Mouse (Mus musculus) heart, embryonic 11.5 days (tissue): ENCODE results near the gene Nmb. TPM values are rescaled to one million over a fixed set of nuclear protein-coding genes. Genes with fewer than 3 reads are reported as not detected.
A peak's percentile ranks its signal among the peaks of the same experiment; 100 is the strongest.

Source experiments
- ATAC-seq: fragments of 200-750 bp; cut with Nextera tagmentation; replicated peaks from 2 replicates; pipeline ENCODE4 v1.8.0; 2017; ENCODE audit warnings: moderate library complexity; ENCODE audit not compliant: insufficient number of reproducible peaks, low FRiP score, low TSS enrichment
- H3K27ac ChIP-seq: fragments of 300-500 bp; sonication (generic); 2 replicates; pipeline ENCODE4 v1.5.1; 2014; ENCODE audit warnings: mild to moderate bottlenecking, low read depth, low read length
- H3K27me3 ChIP-seq: fragments of 300-500 bp; sonication (generic); 2 replicates; pipeline ENCODE4 v1.6.1; 2014; ENCODE audit warnings: mild to moderate bottlenecking, low read length, mixed read lengths; ENCODE audit not compliant: control insufficient read depth, insufficient read depth
- H3K36me3 ChIP-seq: fragments of 300-500 bp; sonication (generic); 2 replicates; pipeline ENCODE4 v1.6.1; 2014; ENCODE audit warnings: mild to moderate bottlenecking, low read length, moderate library complexity, mixed read lengths; ENCODE audit not compliant: control insufficient read depth, insufficient read depth
- H3K4me1 ChIP-seq: fragments of 300-500 bp; sonication (generic); 2 replicates; pipeline ENCODE4 v1.6.1; 2014; ENCODE audit warnings: low read length; ENCODE audit not compliant: control insufficient read depth, insufficient read depth
- H3K4me2 ChIP-seq: fragments of 300-500 bp; sonication (generic); 2 replicates; pipeline ENCODE4 v1.6.1; 2014; ENCODE audit warnings: mild to moderate bottlenecking, moderate library complexity
- H3K4me3 ChIP-seq: fragments of 300-500 bp; sonication (generic); 2 replicates; pipeline ENCODE4 v1.5.1; 2014; ENCODE audit warnings: low read depth, low read length
- H3K9ac ChIP-seq: fragments of 300-500 bp; sonication (generic); 2 replicates; pipeline ENCODE4 v1.6.1; 2014; ENCODE audit warnings: mild to moderate bottlenecking, low read depth, low read length, moderate library complexity
- H3K9me3 ChIP-seq: fragments of 300-500 bp; sonication (generic); replicated peaks from 2 replicates; pipeline ENCODE4 v1.6.1; 2016; ENCODE audit warnings: low read length; ENCODE audit not compliant: control insufficient read depth
- WGBS: fragments of 180-500 bp; shearing (Covaris S2); extraction: QIAGEN DNeasy Blood & Tissue Kit; methylation state at CpG from one replicate; pipeline ENCODE4 v1.1.7; 2014; ENCODE audit not compliant: insufficient replicate concordance; 5-methylcytosine and 5-hydroxymethylcytosine counted together
- polyA plus RNA-seq: library from polyadenylated mRNA; unstranded; fragments of >200 nt; fragmentation: Nextera tagmentation; extraction: Ambion mirVana; gene quantifications from 2 replicates; pipeline ENCODE4 v1.2.1, GENCODE M21; 2014

Gene Nmb
- polyA plus RNA-seq, 1 experiment from 2014 or later, result 4.7 TPM

DNA sequence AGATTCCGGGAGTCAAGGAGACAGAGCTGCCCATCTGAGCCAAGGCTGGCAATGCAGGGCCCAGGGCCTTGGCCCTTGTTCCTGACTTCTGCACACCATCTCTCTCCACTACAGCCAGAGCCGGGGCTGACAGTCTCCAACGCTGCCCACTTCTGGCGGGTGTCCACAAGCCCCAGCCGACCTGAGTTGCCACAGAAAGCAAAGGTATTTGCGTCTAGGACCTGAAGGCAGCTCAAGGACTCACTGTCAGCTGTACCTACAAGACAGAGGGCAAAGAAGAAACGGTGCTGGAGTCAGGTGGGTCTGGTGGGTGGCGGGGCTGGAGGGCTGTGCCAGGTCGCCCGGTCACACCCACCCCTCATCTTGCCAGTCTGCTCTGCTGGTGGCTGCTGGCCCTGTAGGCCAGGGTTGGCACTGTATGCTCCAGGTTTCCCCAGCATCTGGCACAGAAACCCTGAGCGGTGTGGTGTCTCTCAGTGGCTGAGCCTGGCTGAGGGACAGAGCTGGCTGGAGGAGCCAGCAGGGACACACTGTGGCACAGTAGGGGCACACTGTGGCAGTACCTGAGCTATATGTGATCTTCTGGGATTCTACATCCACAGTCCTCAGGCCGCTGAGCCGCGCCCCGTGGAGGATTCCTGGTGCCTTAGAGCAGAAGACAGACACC is 11.7 kb downstream of the Nmb start:
- H3K36me3 ChIP-seq, result peaks cover 14% of the 10 kb centered on the region
- H3K4me2 ChIP-seq, result no peak overlapping the region
- H3K27ac ChIP-seq, result no peak overlapping the region

GRCm38 (mm10) chr7:80889841-80890241 is 15.0 kb downstream of the Nmb start:
- no peak overlapping the region for H3K4me3 ChIP-seq
- no peak for ATAC-seq
- H3K4me2 ChIP-seq, result no peak overlapping the region
- H3K9me3 ChIP-seq, result no peaks in the 10 kb centered on the region
- 77% methylated on average over 13 of the region's 13 CpGs for WGBS
- 0 out of 2 replicates have a peak overlapping the region, but pooled peaks have one; percentile 46 for H3K27ac ChIP-seq
- peak overlapping the region; percentile 11; the same call in 1 of the 2 replicates for H3K9ac ChIP-seq
- H3K36me3 ChIP-seq, result peaks cover 14% of the 10 kb centered on the region
- peaks cover 11% of the 10 kb centered on the region for H3K4me1 ChIP-seq
- no peaks in the 10 kb centered on the region for H3K27me3 ChIP-seq

More for the DNA sequence above, 11.7 kb downstream of the Nmb start:
- WGBS, result 92% methylated on average over 15 of the region's 15 CpGs
- H3K4me3 ChIP-seq, result no peak overlapping the region
- ATAC-seq, result no peak
- H3K4me1 ChIP-seq, result peaks cover 11% of the 10 kb centered on the region
- no peaks in the 10 kb centered on the region for H3K9me3 ChIP-seq
- H3K27me3 ChIP-seq, result no peaks in the 10 kb centered on the region
- no peak overlapping the region for H3K9ac ChIP-seq

- H3K4me2 ChIP-seq, result no peak overlapping the region
- WGBS, result 44% methylated on average over 9 of the region's 9 CpGs
- H3K4me3 ChIP-seq, result no peak overlapping the region
- peak overlapping the region; percentile 11; the same call in 1 of the 2 replicates for H3K9ac ChIP-seq
- H3K4me1 ChIP-seq, result peaks cover 11% of the 10 kb centered on the region
- ATAC-seq, result peak; percentile 63
- no peaks in the 10 kb centered on the region for H3K27me3 ChIP-seq
- H3K9me3 ChIP-seq, result no peaks in the 10 kb centered on the region
- H3K27ac ChIP-seq, result peak overlapping the region; percentile 46
- H3K36me3 ChIP-seq, result peaks cover 14% of the 10 kb centered on the region
Measured at GRCm38 (mm10) chr7:80889021-80889511, 15.8 kb downstream of the Nmb start.

GRCm38 (mm10) chr7:80888595-80888994 is 16.3 kb downstream of the Nmb start:
- Histone ChIP-seq H3K4me2 (no peak overlapping the region), H3K9ac (no peak overlapping the region)

GRCm38 (mm10) chr7:80885666-80886065 is 19.2 kb downstream of the Nmb start:
- no peaks in the 10 kb centered on the region for H3K9me3 ChIP-seq
- H3K27ac ChIP-seq, result no peak overlapping the region
- H3K4me3 ChIP-seq, result no peak overlapping the region
- 26% methylated on average over 1 of the region's 1 CpGs for WGBS
- no peaks in the 10 kb centered on the region for H3K27me3 ChIP-seq
- H3K9ac ChIP-seq, result no peak overlapping the region
- H3K4me2 ChIP-seq, result no peak overlapping the region
- H3K36me3 ChIP-seq, result peaks cover 2% of the 10 kb centered on the region; the same call in 1 of the 2 replicates
- ATAC-seq, result no peak
- H3K4me1 ChIP-seq, result peaks cover 11% of the 10 kb centered on the region

More at GRCm38 (mm10) chr7:80888595-80888994, 16.3 kb downstream of the Nmb start:
- H3K27me3 ChIP-seq, result no peaks in the 10 kb centered on the region
- H3K36me3 ChIP-seq, result peaks cover 14% of the 10 kb centered on the region
- WGBS, result 68% methylated on average over 7 of the region's 7 CpGs
- peaks cover 11% of the 10 kb centered on the region for H3K4me1 ChIP-seq
- ATAC-seq, result 0 out of 2 replicates have a peak, but pooled peaks have one; percentile 31
- H3K27ac ChIP-seq, result peak overlapping the region; percentile 46
- no peaks in the 10 kb centered on the region for H3K9me3 ChIP-seq
- H3K4me3 ChIP-seq, result no peak overlapping the region

GRCm38 (mm10) chr7:80882830-80883505 is 21.9 kb downstream of the Nmb start:
- no peaks in the 10 kb centered on the region; the same call in 1 of the 2 replicates for H3K36me3 ChIP-seq

DNA sequence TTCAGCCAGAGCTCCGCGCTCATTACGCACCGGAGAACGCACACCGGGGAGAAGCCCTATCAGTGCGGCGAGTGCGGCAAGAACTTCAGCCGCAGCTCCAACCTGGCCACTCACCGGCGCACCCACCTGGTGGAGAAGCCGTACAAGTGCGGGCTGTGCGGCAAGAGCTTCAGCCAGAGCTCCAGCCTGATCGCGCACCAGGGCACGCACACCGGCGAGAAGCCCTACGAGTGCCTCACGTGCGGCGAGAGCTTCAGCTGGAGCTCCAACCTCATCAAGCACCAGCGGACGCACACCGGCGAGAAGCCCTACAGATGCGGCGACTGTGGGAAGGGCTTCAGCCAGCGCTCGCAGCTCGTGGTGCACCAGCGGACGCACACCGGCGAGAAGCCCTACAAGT is 29.1 kb downstream of the Nmb start:
- no peaks in the 10 kb centered on the region for H3K4me1 ChIP-seq
- no peak overlapping the region for H3K4me2 ChIP-seq
- no peaks in the 10 kb centered on the region for H3K27me3 ChIP-seq
- no peak overlapping the region for H3K9ac ChIP-seq
- no peak for ATAC-seq
- no peak overlapping the region for H3K4me3 ChIP-seq
- H3K9me3 ChIP-seq, result no peaks in the 10 kb centered on the region
- WGBS, result 46% methylated on average over 37 of the region's 37 CpGs
- H3K27ac ChIP-seq, result no peak overlapping the region
- H3K36me3 ChIP-seq, result peaks cover 45% of the 10 kb centered on the region

More at GRCm38 (mm10) chr7:80882830-80883505, 21.9 kb downstream of the Nmb start:
- no peak overlapping the region for H3K27ac ChIP-seq
- no peak overlapping the region for H3K9ac ChIP-seq
- WGBS, result 22% methylated on average over 14 of the region's 14 CpGs
- H3K4me3 ChIP-seq, result no peak overlapping the region
- H3K4me2 ChIP-seq, result peak overlapping the region; percentile 17
- no peaks in the 10 kb centered on the region for H3K9me3 ChIP-seq
- no peaks in the 10 kb centered on the region for H3K4me1 ChIP-seq
- peak; percentile 45; the same call in 1 of the 2 replicates for ATAC-seq
- H3K27me3 ChIP-seq, result no peaks in the 10 kb centered on the region

- no peaks in the 10 kb centered on the region for H3K9me3 ChIP-seq
- no peak overlapping the region for H3K4me2 ChIP-seq
- H3K27me3 ChIP-seq, result no peaks in the 10 kb centered on the region
- H3K4me3 ChIP-seq, result no peak overlapping the region
- H3K36me3 ChIP-seq, result peaks cover 59% of the 10 kb centered on the region
- no peak overlapping the region for H3K27ac ChIP-seq
- H3K9ac ChIP-seq, result no peak overlapping the region
- WGBS, result 83% methylated on average over 2 of the region's 2 CpGs
- H3K4me1 ChIP-seq, result no peaks in the 10 kb centered on the region
- ATAC-seq, result no peak
Measured at GRCm38 (mm10) chr7:80873631-80874030, 31.2 kb downstream of the Nmb start.
